Mouse (Mus musculus): Measurements from ENCODE around the gene Hist1h4k.
A peak's percentile ranks its signal among the peaks of the same experiment; 100 is the strongest.

DNA sequence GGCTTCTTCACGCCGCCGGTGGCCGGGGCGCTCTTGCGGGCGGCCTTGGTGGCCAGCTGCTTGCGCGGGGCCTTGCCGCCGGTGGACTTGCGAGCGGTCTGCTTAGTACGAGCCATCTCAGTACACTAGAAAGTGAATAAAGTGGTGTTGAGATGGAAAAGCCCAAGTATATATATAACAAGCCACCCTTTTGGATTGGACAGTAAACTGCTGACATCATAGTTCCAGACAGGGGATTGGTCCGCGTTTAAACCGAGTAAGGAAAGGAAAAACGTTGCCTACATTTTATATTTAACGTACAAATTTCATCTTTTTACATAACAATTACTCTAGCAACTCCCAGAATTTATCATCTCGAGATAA lies 32.9 kb upstream of the Hist1h4k start, which contains the start of gene Hist1h3i:
- 0 out of 2 replicates have a peak, but pooled peaks have one; percentile 6 for TF ChIP-seq POLR2A (IDR thresholded peaks at IDR 0.05; ENCODE audit: extremely low read depth, insufficient read depth, low read length)
- no peak for TF ChIP-seq CTCF (IDR thresholded peaks at IDR 0.05; ENCODE audit: low read depth, low read length)

Data from liver, adult 2 months (tissue).